Mouse (Mus musculus): ENCODE data around the gene Cenpt. TPM values are rescaled to one million over a fixed set of nuclear protein-coding genes. Genes with fewer than 3 reads are reported as not detected.

Gene Cenpt
- polyA plus RNA-seq (2015; fragmentation: Nextera tagmentation; extraction: Ambion mirVana), result 30.1 and 36.8 TPM in 2 replicates

- Histone ChIP-seq H3K36me3 (peaks cover 13% of the 10 kb centered on the region), H3K4me2 (no peak within 1 kb of the TSS; the same call in 1 of the 2 replicates), H3K9me3 (replicated peaks) (no peaks in the 10 kb centered on the region), H3K4me3 (no peak within 1 kb of the TSS), H3K27me3 (no peaks in the 10 kb centered on the region), H3K9ac (no peak within 1 kb of the TSS), H3K27ac (0 out of 2 replicates have a peak within 1 kb of the TSS, but pooled peaks have one; percentile 68), H3K4me1 (replicated peaks) (peaks cover 41% of the 10 kb centered on the region)
- no peak for ATAC-seq (replicated peaks; ENCODE audit: insufficient number of reproducible peaks, insufficient read depth, low FRiP score, low read depth)
- WGBS, result 86% methylated on average over 3 of the region's 3 CpGs
Observed at GRCm38 (mm10) chr8:105853178-105853577, at the start of gene Cenpt. Gene Cenpt, minus strand, starts transcription at chr8:105853278.

- H3K27ac ChIP-seq, result peak overlapping the region; percentile 93
- peak overlapping the region; percentile 97 for H3K4me3 ChIP-seq
- WGBS, result 26% methylated on average over 16 of the region's 16 CpGs
- H3K9ac ChIP-seq, result peak overlapping the region; percentile 99
- ATAC-seq (replicated peaks; ENCODE audit: insufficient number of reproducible peaks, insufficient read depth, low FRiP score, low read depth), result no peak
- no peaks in the 10 kb centered on the region for H3K36me3 ChIP-seq
- H3K27me3 ChIP-seq, result no peaks in the 10 kb centered on the region
- H3K9me3 ChIP-seq (replicated peaks), result no peaks in the 10 kb centered on the region
- H3K4me1 ChIP-seq (replicated peaks), result peaks cover 12% of the 10 kb centered on the region
- peak overlapping the region; percentile 70 for H3K4me2 ChIP-seq
Observed at GRCm38 (mm10) chr8:105900941-105901616, 48.0 kb upstream of the Cenpt start.

- Histone ChIP-seq H3K9ac (peak within 1 kb of the TSS; percentile 99), H3K27me3 (no peaks in the 10 kb centered on the region), H3K27ac (peak within 1 kb of the TSS; percentile 93), H3K4me1 (replicated peaks) (peaks cover 12% of the 10 kb centered on the region), H3K36me3 (no peaks in the 10 kb centered on the region), H3K4me2 (peak within 1 kb of the TSS; percentile 70), H3K9me3 (replicated peaks) (no peaks in the 10 kb centered on the region), H3K4me3 (peak within 1 kb of the TSS; percentile 97)
- WGBS, result under 1% methylated on average over 68 of the region's 68 CpGs
- peak; percentile 95 for ATAC-seq (replicated peaks; ENCODE audit: insufficient number of reproducible peaks, insufficient read depth, low FRiP score, low read depth)
Observed at GRCm38 (mm10) chr8:105900180-105900940, 47.3 kb upstream of the Cenpt start, which contains the start of gene Pskh1. Gene Pskh1, plus strand, starts transcription at chr8:105900441.

- no peak overlapping the region for H3K4me3 ChIP-seq
- H3K4me2 ChIP-seq, result no peak overlapping the region
- 63% methylated on average over 9 of the region's 9 CpGs for WGBS
- no peaks in the 10 kb centered on the region for H3K9me3 ChIP-seq (replicated peaks)
- peaks cover 1% of the 10 kb centered on the region; the same call in 1 of the 2 replicates for H3K36me3 ChIP-seq
- ATAC-seq (replicated peaks; ENCODE audit: insufficient number of reproducible peaks, insufficient read depth, low FRiP score, low read depth), result no peak
- peaks cover 18% of the 10 kb centered on the region for H3K4me1 ChIP-seq (replicated peaks)
- H3K27ac ChIP-seq, result no peak overlapping the region
- no peak overlapping the region for H3K9ac ChIP-seq
- H3K27me3 ChIP-seq, result no peaks in the 10 kb centered on the region
Observed at GRCm38 (mm10) chr8:105897801-105898480, 44.9 kb upstream of the Cenpt start.

- Histone ChIP-seq H3K27me3 (no peaks in the 10 kb centered on the region), H3K9ac (0 out of 2 replicates have a peak within 1 kb of the TSS, but pooled peaks have one; percentile 14), H3K36me3 (peaks cover 44% of the 10 kb centered on the region), H3K4me3 (no peak within 1 kb of the TSS), H3K4me1 (replicated peaks) (peaks cover 6% of the 10 kb centered on the region), H3K9me3 (replicated peaks) (no peaks in the 10 kb centered on the region), H3K27ac (peak within 1 kb of the TSS; percentile 54; the same call in 1 of the 2 replicates), H3K4me2 (peak within 1 kb of the TSS; percentile 36)
- 9% methylated on average over 11 of the region's 11 CpGs for WGBS
- ATAC-seq (replicated peaks; ENCODE audit: insufficient number of reproducible peaks, insufficient read depth, low FRiP score, low read depth), result peak; percentile 86
Observed at GRCm38 (mm10) chr8:105893339-105893738, 40.3 kb upstream of the Cenpt start, which contains the start of gene Nrn1l. Gene Nrn1l, plus strand, starts transcription at chr8:105893567.

- WGBS, result 81% methylated on average over 6 of the region's 6 CpGs
- peaks cover 53% of the 10 kb centered on the region for H3K36me3 ChIP-seq
- H3K9ac ChIP-seq, result no peak overlapping the region
- no peak for ATAC-seq (replicated peaks; ENCODE audit: insufficient number of reproducible peaks, insufficient read depth, low FRiP score, low read depth)
- H3K4me3 ChIP-seq, result no peak overlapping the region
- no peaks in the 10 kb centered on the region for H3K27me3 ChIP-seq
- peaks cover 6% of the 10 kb centered on the region for H3K4me1 ChIP-seq (replicated peaks)
- no peak overlapping the region for H3K4me2 ChIP-seq
- no peaks in the 10 kb centered on the region for H3K9me3 ChIP-seq (replicated peaks)
- H3K27ac ChIP-seq, result no peak overlapping the region
Observed at GRCm38 (mm10) chr8:105892432-105892831, 39.4 kb upstream of the Cenpt start.

- no peak overlapping the region for H3K27ac ChIP-seq
- H3K4me1 ChIP-seq (replicated peaks), result peaks cover 6% of the 10 kb centered on the region
- WGBS, result 86% methylated on average over 6 of the region's 6 CpGs
- peaks cover 68% of the 10 kb centered on the region for H3K36me3 ChIP-seq
- no peaks in the 10 kb centered on the region for H3K9me3 ChIP-seq (replicated peaks)
- no peak for ATAC-seq (replicated peaks; ENCODE audit: insufficient number of reproducible peaks, insufficient read depth, low FRiP score, low read depth)
- no peak overlapping the region for H3K9ac ChIP-seq
- H3K27me3 ChIP-seq, result no peaks in the 10 kb centered on the region
- H3K4me3 ChIP-seq, result no peak overlapping the region
- H3K4me2 ChIP-seq, result no peak overlapping the region
Observed at GRCm38 (mm10) chr8:105890870-105891269, 37.8 kb upstream of the Cenpt start.

GRCm38 (mm10) chr8:105889756-105890465 is 36.8 kb upstream of the Cenpt start:
- Histone ChIP-seq H3K4me3 (no peak overlapping the region), H3K27me3 (no peaks in the 10 kb centered on the region), H3K4me1 (replicated peaks) (peaks cover 6% of the 10 kb centered on the region), H3K9ac (no peak overlapping the region), H3K27ac (no peak overlapping the region), H3K36me3 (peaks cover 78% of the 10 kb centered on the region), H3K4me2 (no peak overlapping the region), H3K9me3 (replicated peaks) (no peaks in the 10 kb centered on the region)
- 91% methylated on average over 12 of the region's 12 CpGs for WGBS
- no peak for ATAC-seq (replicated peaks; ENCODE audit: insufficient number of reproducible peaks, insufficient read depth, low FRiP score, low read depth)

GRCm38 (mm10) chr8:105880754-105881520 is 27.9 kb upstream of the Cenpt start, which contains the start of gene Edc4:
Gene Edc4, plus strand, starts transcription at chr8:105880881.
- peak; percentile 75 for ATAC-seq (replicated peaks; ENCODE audit: insufficient number of reproducible peaks, insufficient read depth, low FRiP score, low read depth)
- under 1% methylated on average over 45 of the region's 45 CpGs for WGBS
- Histone ChIP-seq H3K27ac (peak within 1 kb of the TSS; percentile 76), H3K9me3 (replicated peaks) (no peaks in the 10 kb centered on the region), H3K4me2 (peak within 1 kb of the TSS; percentile 85), H3K4me1 (replicated peaks) (peaks cover 18% of the 10 kb centered on the region), H3K4me3 (peak within 1 kb of the TSS; percentile 97), H3K27me3 (no peaks in the 10 kb centered on the region), H3K36me3 (peaks cover 53% of the 10 kb centered on the region), H3K9ac (peak within 1 kb of the TSS; percentile 96)

GRCm38 (mm10) chr8:105874301-105874700 is 21.2 kb upstream of the Cenpt start:
- H3K4me1 ChIP-seq (replicated peaks), result peaks cover 27% of the 10 kb centered on the region
- peak overlapping the region; percentile 75 for H3K27ac ChIP-seq
- peak overlapping the region; percentile 13 for H3K4me2 ChIP-seq
- peaks cover 43% of the 10 kb centered on the region for H3K36me3 ChIP-seq
- H3K9me3 ChIP-seq (replicated peaks), result no peaks in the 10 kb centered on the region
- H3K9ac ChIP-seq, result no peak overlapping the region
- no peaks in the 10 kb centered on the region for H3K27me3 ChIP-seq
- ATAC-seq (replicated peaks; ENCODE audit: insufficient number of reproducible peaks, insufficient read depth, low FRiP score, low read depth), result peak; percentile 72; the same call in 1 of the 2 replicates
- H3K4me3 ChIP-seq, result no peak overlapping the region
- WGBS, result 40% methylated on average over 6 of the region's 6 CpGs
